Mouse (Mus musculus) cerebellum, adult 9-11 months (tissue): ENCODE measurements at regions not wholly inside any gene's neighbourhood (a gene's known extent, or its start where the extent isn't known, plus 50 kb on each side); places are given as distances from the start of the nearest gene placed in this dataset.

Experiments used
- DNase-seq: peaks from one replicate; pipeline ENCODE4 v3.0.0; 2022

GRCm38 (mm10) chr14:60439106-60439505 is 66.0 kb downstream of the Amer2 start:
- no peak for DNase-seq

- DNase-seq: no peak
Measured at GRCm38 (mm10) chr14:60443821-60444551, 70.9 kb downstream of the Amer2 start.

GRCm38 (mm10) chr14:60444552-60444937 is 71.5 kb downstream of the Amer2 start:
- no peak for DNase-seq

GRCm38 (mm10) chr14:60446037-60446436 is 73.0 kb downstream of the Amer2 start:
- DNase-seq: no peak

- DNase-seq: no peak
Measured at GRCm38 (mm10) chr14:60451216-60451615, 78.2 kb downstream of the Amer2 start.

DNA sequence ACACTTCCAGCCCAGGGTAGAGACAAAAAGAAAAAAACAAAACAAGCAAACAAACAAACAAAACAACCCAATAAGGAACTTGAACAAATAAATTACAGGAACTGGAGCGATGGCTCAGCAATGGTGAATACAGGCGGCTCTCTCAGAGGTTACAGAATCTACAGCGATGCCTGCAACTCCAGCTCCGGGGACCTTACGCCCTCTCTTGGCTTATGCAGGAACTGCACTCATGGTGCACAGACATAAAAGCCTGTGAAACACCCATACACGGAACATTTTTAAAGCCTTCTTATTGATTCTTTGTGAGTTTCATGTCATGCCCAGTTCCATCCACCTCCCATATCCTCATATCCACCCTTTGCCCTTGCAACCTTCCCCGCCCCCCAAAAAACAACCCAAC is 78.6 kb downstream of the Amer2 start:
- no peak for DNase-seq

DNA sequence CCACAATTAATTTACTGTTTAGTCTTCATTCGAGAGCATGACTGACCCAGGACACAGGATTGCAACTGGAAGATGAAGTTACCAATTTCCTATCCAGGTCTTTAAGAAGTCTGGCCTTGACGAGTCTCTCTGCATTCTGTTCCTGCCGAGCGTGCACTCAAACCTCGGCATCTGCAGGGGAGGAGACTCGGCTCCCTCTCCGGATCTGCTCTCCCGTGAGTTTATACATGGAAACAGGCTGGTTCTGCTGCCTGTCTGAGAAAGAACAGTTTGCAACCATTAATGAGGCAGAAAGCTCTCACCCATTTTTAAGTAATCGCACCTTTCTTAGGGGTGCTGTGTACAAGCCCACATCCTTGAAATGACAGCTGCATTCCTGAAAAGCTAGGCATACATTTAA is 83.7 kb downstream of the Amer2 start:
- no peak for DNase-seq

- DNase-seq: peak; percentile 14
Measured at GRCm38 (mm10) chr14:60484996-60485888, 112.2 kb downstream of the Amer2 start.

GRCm38 (mm10) chr14:60485889-60486274 is 112.8 kb downstream of the Amer2 start:
- peak; percentile 4 for DNase-seq

- no peak for DNase-seq
Measured at GRCm38 (mm10) chr14:60486278-60486935, 113.3 kb downstream of the Amer2 start.

DNA sequence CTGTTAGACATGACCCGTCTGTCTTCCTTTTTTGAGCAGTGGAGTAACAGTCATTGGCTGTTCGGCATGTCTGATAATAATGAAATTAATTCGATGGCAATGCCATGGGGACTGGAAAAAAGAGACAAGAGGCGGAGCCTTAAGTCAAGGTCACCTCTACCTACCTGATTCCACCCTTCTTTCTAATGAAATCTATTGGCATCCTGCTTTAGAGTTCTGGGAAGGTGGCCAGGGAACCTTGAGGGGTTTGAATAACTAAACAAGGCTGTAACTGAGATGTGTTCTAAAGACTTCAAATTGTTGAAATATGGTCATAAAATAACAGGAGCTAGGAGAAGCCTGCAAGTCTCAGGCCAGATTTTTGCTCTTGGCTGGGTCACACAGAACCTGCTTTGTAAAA is 116.1 kb downstream of the Amer2 start:
- no peak for DNase-seq

DNA sequence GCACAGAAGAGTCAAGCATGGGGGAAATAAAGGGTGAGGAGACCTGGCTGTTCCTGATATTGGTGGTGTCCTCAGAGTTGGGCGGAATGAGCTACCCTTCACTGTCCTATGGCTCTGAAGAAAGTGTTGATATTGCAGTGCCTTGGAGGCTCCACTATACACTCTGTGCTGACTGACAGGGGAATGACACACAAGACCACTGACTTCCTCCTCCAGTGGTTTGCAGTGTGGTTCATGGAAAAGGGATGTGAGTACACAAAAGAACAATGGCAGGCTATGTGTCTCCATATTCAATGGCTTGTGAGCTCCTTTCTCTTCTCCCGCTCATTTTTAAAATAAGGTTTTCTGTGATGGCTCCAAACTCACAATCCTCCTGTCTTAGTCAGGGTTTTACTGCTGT is 117.8 kb downstream of the Amer2 start:
- no peak for DNase-seq

DNA sequence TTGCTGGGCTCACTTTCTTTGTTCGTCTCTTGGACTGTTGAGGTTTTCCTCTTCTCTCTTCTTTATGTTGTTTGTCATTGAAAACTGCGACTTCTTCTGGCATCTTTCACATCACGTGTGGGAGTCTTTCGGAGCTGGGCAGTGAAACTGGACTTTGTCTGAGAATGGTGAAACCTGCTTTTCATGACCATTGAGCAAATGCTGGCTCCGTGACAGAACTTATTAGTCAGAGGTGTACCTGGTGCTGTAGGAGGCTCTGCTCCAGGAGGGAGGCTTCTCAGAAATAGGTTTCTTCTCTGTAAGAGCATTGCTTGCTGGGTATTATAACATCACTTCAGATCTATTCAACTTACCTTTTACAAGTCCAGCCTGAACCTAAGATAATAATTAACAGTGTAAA is 122.4 kb downstream of the Amer2 start:
- DNase-seq: no peak

- DNase-seq: no peak
Measured at GRCm38 (mm10) chr14:60502552-60502951, 129.5 kb downstream of the Amer2 start.

- no peak for DNase-seq
Measured at GRCm38 (mm10) chr14:60505066-60505465, 128.7 kb upstream of the Spata13 start.

GRCm38 (mm10) chr14:60506296-60506695 is 127.5 kb upstream of the Spata13 start:
- DNase-seq: no peak

- DNase-seq: no peak
Measured at GRCm38 (mm10) chr14:60513560-60513959, 120.2 kb upstream of the Spata13 start.

GRCm38 (mm10) chr14:60515094-60515786 is 118.6 kb upstream of the Spata13 start:
- no peak for DNase-seq

DNA sequence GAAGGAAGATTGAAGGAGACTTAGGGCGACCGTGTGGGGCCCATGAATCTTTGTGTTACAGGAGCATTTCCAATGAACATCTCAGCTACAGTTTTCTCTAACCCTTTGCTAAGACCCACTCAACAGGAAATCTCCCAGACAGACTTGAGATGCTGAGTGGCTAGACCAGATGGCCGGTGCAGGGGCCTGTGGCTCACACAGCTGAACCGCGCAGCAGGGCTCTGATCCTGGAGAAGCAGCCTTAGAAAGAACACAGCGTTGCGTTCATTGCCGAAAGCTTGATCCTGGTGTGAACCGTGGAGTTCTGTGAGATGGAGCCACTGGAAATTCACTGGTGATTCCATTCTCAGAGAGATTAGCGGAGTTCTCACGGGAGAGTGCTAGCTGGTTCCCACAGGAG is 115.9 kb upstream of the Spata13 start:
- peak; percentile 55 for DNase-seq

DNA sequence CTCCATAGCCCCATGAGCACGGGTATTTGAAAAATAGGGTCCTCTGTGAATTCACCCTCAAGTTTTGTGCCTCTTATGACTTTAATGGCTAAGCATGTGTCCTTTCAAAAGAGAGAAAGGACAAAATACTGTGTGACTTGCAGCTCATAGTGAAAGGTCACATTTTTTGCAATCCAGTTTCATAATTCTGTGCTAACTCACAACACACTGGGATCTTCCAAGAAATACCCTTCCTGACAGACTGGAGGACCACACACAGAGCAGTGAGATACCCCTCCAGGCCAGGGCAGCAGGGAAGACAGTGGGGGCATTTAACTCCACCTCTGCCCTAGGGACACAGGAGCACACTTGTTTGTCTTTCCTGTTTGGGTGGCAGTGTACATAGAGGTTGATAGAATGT is 110.8 kb upstream of the Spata13 start:
- no peak for DNase-seq

DNA sequence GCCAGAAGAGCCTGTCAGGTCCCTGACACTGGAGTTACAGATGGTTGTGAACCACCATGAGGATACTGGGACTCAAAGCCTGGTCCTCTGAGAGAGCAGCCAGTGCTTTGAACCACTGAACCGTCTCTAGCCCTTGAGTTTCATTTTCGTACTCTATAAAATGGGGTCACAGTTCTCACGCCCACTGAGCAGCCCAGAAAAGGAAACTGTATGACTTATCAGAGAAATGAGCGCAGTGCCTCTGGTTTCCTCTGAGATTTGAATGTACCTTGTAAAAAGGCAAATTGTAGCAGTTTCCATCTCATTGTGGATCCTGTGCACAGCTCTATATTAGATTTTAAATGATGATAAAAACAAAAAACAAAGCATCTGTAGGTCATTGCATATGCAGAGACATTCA is 108.9 kb upstream of the Spata13 start:
- DNase-seq: no peak

GRCm38 (mm10) chr14:60525284-60525962 is 108.4 kb upstream of the Spata13 start:
- peak; percentile 60 for DNase-seq
